Mouse (Mus musculus): ENCODE data around the gene Hnf1a.

GRCm38 (mm10) chr5:114935838-114936237 is 35.1 kb downstream of the Hnf1a start:
- TF ChIP-seq CTCF (IDR thresholded peaks at IDR 0.05; ENCODE audit: control insufficient read depth, insufficient read depth, low read length) (no peak), POLR2A (IDR thresholded peaks at IDR 0.05; ENCODE audit: borderline replicate concordance, control insufficient read depth, low read depth, low read length) (no peak)
